Mouse (Mus musculus): ENCODE data around the gene Zfp566. TPM values are rescaled to one million over a fixed set of nuclear protein-coding genes. Genes with fewer than 3 reads are reported as not detected.

The Zfp566 gene
- total RNA-seq (2023), result 13.1 TPM

GRCm38 (mm10) chr7:30090092-30090969 lies at the start of gene Zfp566, which contains the start of gene Gm26920:
Gene Zfp566, minus strand, starts transcription at chr7:30090527.
Gene Gm26920, minus strand, starts transcription at chr7:30090410.

GRCm38 (mm10) chr7:30121308-30122187 lies 31.2 kb upstream of the Zfp566 start, which contains the start of gene Zfp382:
Gene Zfp382, plus strand, starts transcription at chr7:30121942.

GRCm38 (mm10) chr7:30094646-30095429 lies 4.5 kb upstream of the Zfp566 start, which contains the start of gene Zfp260:
Gene Zfp260, plus strand, starts transcription at chr7:30094777.

GRCm38 (mm10) chr7:30072146-30073028 lies 17.9 kb downstream of the Zfp566 start, which contains the start of gene Zfp82:
Gene Zfp82, minus strand, starts transcription at chr7:30072900.

GRCm38 (mm10) chr7:30050882-30051548 lies 39.3 kb downstream of the Zfp566 start, which contains the start of gene Zfp14:
Gene Zfp14, minus strand, starts transcription at chr7:30051380.

Other genes starting within 250 kb of the Zfp566 start
- 6.5 TPM for gene Zfp940, start 236.9 kb downstream of the Zfp566 start, total RNA-seq (2023)
- 14.4 TPM for gene Zfp420, start 230.5 kb downstream of the Zfp566 start, total RNA-seq (2023)
- 8.4 TPM for gene Zfp27, start 184.0 kb downstream of the Zfp566 start, total RNA-seq (2023)
- gene Zfp383, start 182.3 kb downstream of the Zfp566 start, total RNA-seq (2023), result 3.9 TPM
- gene Zfp74, start 136.4 kb downstream of the Zfp566 start, total RNA-seq (2023), result 16.0 TPM
- gene Zfp568, start 106.6 kb downstream of the Zfp566 start, total RNA-seq (2023), result 12.5 TPM
- 4.2 TPM for gene Zfp14, start 39.1 kb downstream of the Zfp566 start, total RNA-seq (2023)
- 7.4 TPM for gene Zfp82, start 17.6 kb downstream of the Zfp566 start, total RNA-seq (2023)
- not detected for gene Gm26920, start 117 bp downstream of the Zfp566 start, total RNA-seq (2023)
- gene Zfp260, start 4.2 kb upstream of the Zfp566 start, total RNA-seq (2023), result 58.2 TPM
- 14.2 TPM for gene Zfp382, start 31.4 kb upstream of the Zfp566 start, total RNA-seq (2023)
- gene Zfp146, start 79.2 kb upstream of the Zfp566 start, total RNA-seq (2023), result 41.8 TPM
- not detected for gene Cox7a1, start 93.6 kb upstream of the Zfp566 start, total RNA-seq (2023)
- gene Capns1, start 108.3 kb upstream of the Zfp566 start, total RNA-seq (2023), result 114 TPM
- gene Polr2i, start 141.4 kb upstream of the Zfp566 start, total RNA-seq (2023), result 27.1 TPM
- gene Tbcb, start 141.7 kb upstream of the Zfp566 start, total RNA-seq (2023), result 22.8 TPM
- not detected for gene Ovol3, start 145.2 kb upstream of the Zfp566 start, total RNA-seq (2023)
- 1.4 TPM for gene Thap8, start 189.6 kb upstream of the Zfp566 start, total RNA-seq (2023)
- gene Wdr62, start 189.9 kb upstream of the Zfp566 start, total RNA-seq (2023), result 5.0 TPM
- not detected for gene Clip3, start 201.2 kb upstream of the Zfp566 start, total RNA-seq (2023)
- gene Alkbh6, start 218.2 kb upstream of the Zfp566 start, total RNA-seq (2023), result 39.5 TPM
- gene Syne4, start 224.3 kb upstream of the Zfp566 start, total RNA-seq (2023), result 4.1 TPM
- 2.1 TPM for gene E130208F15Rik, start 231.2 kb upstream of the Zfp566 start, total RNA-seq (2023)
- 6.2 TPM for gene Sdhaf1, start 233.4 kb upstream of the Zfp566 start, total RNA-seq (2023)